Mouse (Mus musculus) heart, adult 2 months (tissue): ENCODE measurements around the gene Rgsl1. TPM values are rescaled to one million over a fixed set of nuclear protein-coding genes. Genes with fewer than 3 reads are reported as not detected.

Source experiments
- DNase-seq, 2 experiments: peaks; one replicate each; pipeline ENCODE4 v3.0.0; 2021
- H3K27ac ChIP-seq: fragments of 200-600 bp; 2 replicates; pipeline ENCODE4 v1.8.1; 2022
- H3K27me3 ChIP-seq: fragments of 200-500 bp; 2 replicates; pipeline ENCODE4 v1.6.1; 2012; ENCODE audit warnings: mild to moderate bottlenecking, low read length, inconsistent platforms, mixed read lengths; ENCODE audit not compliant: control insufficient read depth, insufficient read depth
- H3K36me3 ChIP-seq: fragments of 200-500 bp; 2 replicates; pipeline ENCODE4 v1.6.1; 2012; ENCODE audit warnings: low read length, inconsistent platforms; ENCODE audit not compliant: control insufficient read depth, insufficient read depth
- H3K4me1 ChIP-seq: fragments of 200-500 bp; 2 replicates; pipeline ENCODE4 v1.6.1; 2011; ENCODE audit warnings: low read length; ENCODE audit not compliant: control insufficient read depth, insufficient read depth
- H3K4me3 ChIP-seq: fragments of 200-600 bp; 2 replicates; pipeline ENCODE4 v1.8.1; 2022
- H3K79me2 ChIP-seq: fragments of 200-500 bp; replicated peaks from 2 replicates; pipeline ENCODE4 v1.6.1; 2012; ENCODE audit warnings: mild to moderate bottlenecking, inconsistent platforms, low read length, moderate library complexity, mixed read lengths; ENCODE audit not compliant: control insufficient read depth, insufficient read depth
- H3K9ac ChIP-seq: fragments of 200-500 bp; 2 replicates; pipeline ENCODE4 v1.6.1; 2012; ENCODE audit warnings: low read depth, mild to moderate bottlenecking, control low read depth, inconsistent platforms, low read length, mixed read lengths
- CTCF ChIP-seq: fragments of 200-600 bp; IDR thresholded peaks from 2 replicates; pipeline ENCODE4 v1.8.1; 2022; ENCODE audit warnings: antibody characterized with exemption, mild to moderate bottlenecking, moderate library complexity
- EP300 ChIP-seq: fragments of 200-500 bp; IDR thresholded peaks from 2 replicates; pipeline ENCODE4 v1.6.1; 2011; ENCODE audit warnings: low read depth, low read length, control low read depth; ENCODE audit not compliant: insufficient read depth
- POLR2A ChIP-seq: fragments of 200-500 bp; IDR thresholded peaks from 2 replicates; pipeline ENCODE4 v1.6.1; 2011; ENCODE audit warnings: mild to moderate bottlenecking, low read depth, low read length, control low read depth; ENCODE audit not compliant: insufficient read depth
- WGBS: fragments of 180-500 bp; shearing (Covaris S2); methylation state at CpG from one replicate; pipeline ENCODE4 v1.1.7; 2018; 5-methylcytosine and 5-hydroxymethylcytosine counted together
- intact Hi-C: fragments of 180-260 bp; cut with DNase I; formaldehyde crosslinking; loops from one replicate; pipeline ENCODE4 v1.15.1; 2025
- polyA plus RNA-seq: library from polyadenylated mRNA; depleted of rRNA; stranded (reverse); fragments of >200 nt; gene quantifications from 2 replicates; pipeline ENCODE4 v1.2.3, GENCODE M21; 2012; rRNA removed
- total RNA-seq, 2 experiments: library from RNA; stranded (reverse); gene quantifications; 2 replicates each; pipeline ENCODE4 v1.2.3; 2021

The Rgsl1 gene
- total and polyA plus RNA-seq, 3 experiments, result not detected

DNA sequence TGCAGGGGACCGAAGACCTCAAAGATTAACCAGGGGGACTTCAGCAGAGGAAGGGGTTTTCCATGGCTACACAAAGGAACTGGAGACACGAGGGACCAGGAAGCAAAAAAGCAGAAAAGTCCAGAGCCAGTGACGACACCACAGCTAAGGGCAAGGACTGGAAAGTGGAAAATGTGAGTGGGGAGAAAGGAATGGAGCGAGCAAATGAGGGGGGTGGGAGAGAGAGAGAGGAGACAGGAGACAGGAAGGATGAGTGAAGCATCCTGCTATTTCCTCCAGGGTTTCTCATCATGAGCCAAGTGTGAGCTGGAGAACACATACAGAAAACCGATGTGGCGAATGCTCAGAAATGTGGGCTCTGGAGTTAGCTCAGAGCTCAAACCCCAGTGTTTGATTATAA, 107.8 kb downstream of the Rgsl1 start:
- no peak for DNase-seq
- 40% methylated on average over 6 of the region's 6 CpGs for WGBS
- Histone ChIP-seq H3K27me3 (no peaks in the 10 kb centered on the region), H3K36me3 (no peaks in the 10 kb centered on the region), H3K79me2 (no peaks in the 10 kb centered on the region), H3K9ac (no peak overlapping the region), H3K27ac (no peak overlapping the region), H3K4me3 (no peak overlapping the region), H3K4me1 (peaks cover 3% of the 10 kb centered on the region)
- intact Hi-C loops, result no loop called here
- no peak for TF ChIP-seq POLR2A
- no peak for TF ChIP-seq EP300
- no peak for TF ChIP-seq CTCF

DNA sequence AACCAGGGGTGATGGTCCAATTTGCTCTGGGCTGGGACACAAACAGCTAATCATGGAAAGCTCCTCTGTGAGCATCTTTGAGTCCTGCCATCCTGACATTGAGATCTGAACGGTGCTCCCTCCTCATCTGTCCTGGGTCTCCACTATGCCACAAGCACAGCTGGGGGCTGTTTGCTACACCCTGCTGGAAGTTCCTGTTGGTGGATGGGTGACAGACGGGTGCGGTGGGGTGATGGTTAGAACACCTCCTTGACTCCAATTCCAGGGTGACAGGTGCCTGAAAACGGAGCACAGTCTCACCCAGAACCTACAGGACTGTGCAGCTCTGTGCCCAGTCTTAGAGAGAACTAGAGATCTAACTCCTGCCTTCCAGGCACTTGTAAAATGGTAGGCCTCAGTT, 109.1 kb downstream of the Rgsl1 start:
- intact Hi-C loops, result no loop called here
- Histone ChIP-seq H3K4me3 (no peak overlapping the region), H3K79me2 (no peaks in the 10 kb centered on the region), H3K36me3 (no peaks in the 10 kb centered on the region), H3K27ac (no peak overlapping the region), H3K27me3 (no peaks in the 10 kb centered on the region), H3K4me1 (peaks cover 7% of the 10 kb centered on the region), H3K9ac (no peak overlapping the region)
- 87% methylated on average over 4 of the region's 4 CpGs for WGBS
- DNase-seq, result no peak
- no peak for TF ChIP-seq CTCF
- TF ChIP-seq POLR2A, result no peak
- no peak for TF ChIP-seq EP300

DNA sequence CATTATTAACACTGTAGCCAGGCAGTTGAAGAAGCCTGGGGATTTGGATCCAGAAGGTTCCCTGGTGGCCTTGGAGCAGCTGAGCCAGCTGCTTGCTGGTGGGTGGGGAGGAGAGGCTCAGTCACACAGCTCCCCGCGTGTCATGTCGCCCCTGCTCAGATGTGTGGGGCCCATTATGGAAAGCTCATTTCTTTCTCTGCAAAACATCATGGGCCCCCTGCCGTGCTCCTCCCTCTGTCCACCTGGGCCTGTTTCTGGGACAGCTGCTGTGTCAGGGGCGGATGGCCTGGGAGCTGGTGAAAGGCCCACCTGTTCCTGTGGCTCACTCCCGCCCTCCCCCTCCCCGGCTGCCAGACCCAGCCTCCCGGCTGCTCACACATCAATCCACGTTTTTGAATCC, 110.8 kb downstream of the Rgsl1 start:
- TF ChIP-seq EP300 (no peak), CTCF (no peak), POLR2A (no peak)
- H3K36me3 ChIP-seq, result no peaks in the 10 kb centered on the region
- no peaks in the 10 kb centered on the region for H3K27me3 ChIP-seq
- intact Hi-C loops, result no loop called here
- 81% methylated on average over 9 of the region's 9 CpGs for WGBS
- no peak overlapping the region for H3K4me3 ChIP-seq
- peaks cover 6% of the 10 kb centered on the region for H3K4me1 ChIP-seq
- H3K79me2 ChIP-seq, result no peaks in the 10 kb centered on the region
- no peak overlapping the region for H3K27ac ChIP-seq
- no peak for DNase-seq
- H3K9ac ChIP-seq, result no peak overlapping the region

DNA sequence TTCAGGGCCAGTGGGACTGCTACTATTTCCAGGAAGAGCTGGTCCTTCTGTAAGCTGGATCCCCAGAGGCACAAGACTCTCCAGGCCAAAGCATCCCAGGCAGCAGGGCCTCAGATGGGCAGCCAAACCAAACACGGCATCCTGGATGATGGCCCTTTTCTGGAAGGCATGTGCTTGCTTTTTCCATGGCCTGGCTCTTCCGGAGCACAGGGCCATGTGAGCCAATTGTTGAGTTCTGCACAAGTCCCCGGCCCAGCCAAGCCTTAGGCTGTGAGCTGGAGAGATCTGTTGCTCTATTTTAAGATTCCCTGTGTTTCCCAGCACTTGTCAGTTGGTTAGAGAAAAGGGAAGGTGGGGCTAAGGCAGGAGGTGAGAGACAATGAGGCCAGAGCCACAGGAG, 113.3 kb downstream of the Rgsl1 start:
- intact Hi-C loops, result no loop called here
- TF ChIP-seq EP300 (peak; percentile 85; the same call in 1 of the 2 replicates), POLR2A (no peak)
- 2% methylated on average over 3 of the region's 3 CpGs for WGBS
- Histone ChIP-seq H3K27ac (peak overlapping the region; percentile 18; the same call in 1 of the 2 replicates), H3K4me3 (no peak overlapping the region), H3K36me3 (no peaks in the 10 kb centered on the region), H3K27me3 (no peaks in the 10 kb centered on the region), H3K4me1 (peaks cover 6% of the 10 kb centered on the region), H3K79me2 (no peaks in the 10 kb centered on the region), H3K9ac (no peak overlapping the region)
- DNase-seq, result peak; percentile 62 to 84

DNA sequence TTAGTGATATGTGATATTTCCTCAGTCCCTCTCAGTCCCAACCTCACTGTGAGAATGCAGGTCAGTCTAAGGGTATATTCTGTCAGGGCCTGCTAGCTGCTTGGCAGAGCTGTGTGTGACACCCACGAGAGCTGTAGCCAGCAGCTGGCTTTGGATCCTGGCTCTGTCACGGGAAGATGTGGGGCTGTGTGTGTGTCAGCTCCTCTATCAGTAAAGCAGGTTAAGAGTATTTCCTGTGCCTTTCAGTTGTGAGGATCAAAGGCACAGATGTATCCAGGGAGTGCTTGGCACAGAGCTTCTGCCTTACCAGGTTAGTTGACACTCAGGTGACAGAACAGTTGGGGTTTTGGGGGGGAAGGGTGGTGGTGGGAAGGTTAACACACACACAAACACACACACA, 114.1 kb downstream of the Rgsl1 start:
- Histone ChIP-seq H3K79me2 (no peaks in the 10 kb centered on the region), H3K4me3 (no peak overlapping the region), H3K4me1 (peaks cover 6% of the 10 kb centered on the region), H3K9ac (no peak overlapping the region), H3K27me3 (no peaks in the 10 kb centered on the region), H3K36me3 (no peaks in the 10 kb centered on the region), H3K27ac (no peak overlapping the region)
- intact Hi-C loops, result loop anchor here (5.0 kb wide), 1 partner anchor 88 kb away; no protein-coding TSS in a partner anchor
- TF ChIP-seq POLR2A (no peak), EP300 (no peak), CTCF (no peak)
- 35% methylated on average over 2 of the region's 2 CpGs for WGBS
- DNase-seq, result no peak

Other genes starting within 250 kb of the Rgsl1 start
- not detected for gene Rgs8, start 191.1 kb downstream of the Rgsl1 start, total RNA-seq
- gene Rgs8, start 191.1 kb downstream of the Rgsl1 start, polyA plus RNA-seq, result 0.06 TPM in 2 replicates
- 1 to 10 TPM; 1.4 to 1.9 TPM for gene Rgs16, start 103.8 kb downstream of the Rgsl1 start, total RNA-seq
- 0.80 and 1.3 TPM in 2 replicates for gene Rgs16, start 103.8 kb downstream of the Rgsl1 start, polyA plus RNA-seq
- 1 to 10 TPM; 4.1 to 4.6 TPM for gene Rnasel, start 94.7 kb downstream of the Rgsl1 start, total RNA-seq
- 2.5 and 4.4 TPM in 2 replicates for gene Rnasel, start 94.7 kb downstream of the Rgsl1 start, polyA plus RNA-seq
- not detected for gene Teddm1b, start 30.2 kb upstream of the Rgsl1 start, total RNA-seq
- not detected in 2 replicates for gene Teddm1b, start 30.2 kb upstream of the Rgsl1 start, polyA plus RNA-seq
- not detected for gene Teddm1a, start 47.6 kb upstream of the Rgsl1 start, total RNA-seq
- gene Teddm1a, start 47.6 kb upstream of the Rgsl1 start, polyA plus RNA-seq, result not detected in 2 replicates
- 100 to 1,000 TPM; 406 to 679 TPM for gene Glul, start 55.8 kb upstream of the Rgsl1 start, total RNA-seq
- 344 and 559 TPM in 2 replicates for gene Glul, start 55.8 kb upstream of the Rgsl1 start, polyA plus RNA-seq
- under 1 TPM; 0.91 TPM for gene Teddm2, start 56.1 kb upstream of the Rgsl1 start, total RNA-seq
- gene Teddm2, start 56.1 kb upstream of the Rgsl1 start, polyA plus RNA-seq, result 0.49 and 1.00 TPM in 2 replicates